Mouse (Mus musculus) left cerebral cortex, adult 2 months (tissue): Measurements from ENCODE around the gene Npat. TPM values are rescaled to one million over a fixed set of nuclear protein-coding genes. Genes with fewer than 3 reads are reported as not detected.

Source experiments
- DNase-seq, 2 experiments: peaks; one replicate each; pipeline ENCODE4 v3.0.0; 2021 to 2022; ENCODE audit warnings: low spot score in 2 of 2, mixed read lengths in 1 of 2; ENCODE audit errors: extremely low spot score in 1 of 2
- H3K27ac ChIP-seq: fragments of 200-600 bp; 2 replicates; pipeline ENCODE4 v1.8.1; 2022
- H3K4me3 ChIP-seq: fragments of 200-600 bp; 2 replicates; pipeline ENCODE4 v1.8.1; 2022
- CTCF ChIP-seq: fragments of 200-600 bp; IDR thresholded peaks from 2 replicates; pipeline ENCODE4 v1.8.1; 2022; ENCODE audit warnings: antibody characterized with exemption, mild to moderate bottlenecking, moderate library complexity
- intact Hi-C: fragments of 180-260 bp; cut with DNase I; formaldehyde crosslinking; loops from one replicate; pipeline ENCODE4 v1.15.1; 2025
- total RNA-seq, 2 experiments: library from RNA; stranded (reverse); gene quantifications; 2 replicates each; pipeline ENCODE4 v1.2.3; 2021

The Npat gene
- total RNA-seq, 2 experiments from 2014 or later = 17.8 to 20.0 TPM

DNA sequence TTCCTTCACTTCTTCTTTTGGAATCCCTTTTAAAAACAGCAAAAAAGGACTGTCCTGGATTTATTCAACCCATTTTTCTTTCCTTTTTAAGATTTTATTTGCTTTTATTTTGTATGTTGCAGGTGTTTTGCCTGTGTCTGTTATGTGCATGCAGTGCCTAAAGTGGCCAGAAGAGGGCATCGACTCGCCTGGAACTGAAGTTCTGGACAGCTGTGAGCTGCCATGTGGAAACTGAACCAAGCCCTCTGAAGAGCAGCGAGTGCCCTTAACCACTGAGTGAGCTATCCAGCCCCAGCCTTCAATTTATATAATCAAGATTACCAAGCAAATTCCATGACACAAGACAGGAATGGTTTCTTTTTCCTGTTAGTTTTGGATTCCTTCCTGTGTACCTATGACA is 57.9 kb downstream of the Npat start:
- no peak overlapping the region for H3K4me3 ChIP-seq
- intact Hi-C loops = no loop called here
- peak; percentile 80 for TF ChIP-seq CTCF
- no peak overlapping the region for H3K27ac ChIP-seq
- DNase-seq = peak in 1 of 2 experiments; percentile 46

DNA sequence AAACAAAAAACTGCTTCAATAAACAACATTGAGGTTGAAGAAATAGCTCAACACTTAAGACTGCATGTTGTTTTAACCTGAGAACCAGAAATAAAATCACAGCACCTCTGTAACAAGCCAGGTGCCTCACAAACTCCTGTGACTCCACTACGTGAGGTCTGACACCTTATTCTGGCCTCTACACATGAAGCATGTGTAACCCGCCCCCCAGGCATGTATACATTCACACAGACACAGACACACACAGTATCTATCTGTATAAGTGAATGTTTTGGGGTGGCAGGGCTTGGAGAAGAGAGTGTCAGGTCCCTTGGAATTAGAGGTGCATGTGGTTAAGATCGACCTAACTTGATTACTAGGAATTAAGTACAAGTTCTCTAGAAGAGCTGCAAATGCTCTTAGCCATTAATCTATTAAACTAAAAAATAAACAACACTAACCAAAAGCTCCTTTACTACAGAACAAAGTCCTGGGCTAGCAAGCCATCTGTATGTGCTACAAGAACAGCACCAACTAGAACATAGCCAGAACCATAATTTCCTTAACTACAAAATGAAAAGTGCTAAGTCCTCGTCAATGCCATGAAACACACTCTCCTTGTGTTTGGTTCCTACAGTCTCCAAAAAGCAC is 60.2 kb downstream of the Npat start:
- intact Hi-C loops = no loop called here
- H3K4me3 ChIP-seq = no peak overlapping the region
- no peak for DNase-seq
- no peak overlapping the region for H3K27ac ChIP-seq
- no peak for TF ChIP-seq CTCF

GRCm38 (mm10) chr9:53598631-53599030 is 61.8 kb downstream of the Npat start:
- no peak overlapping the region for H3K27ac ChIP-seq
- intact Hi-C loops = no loop called here
- no peak overlapping the region for H3K4me3 ChIP-seq
- no peak for TF ChIP-seq CTCF
- no peak for DNase-seq

- no peak for TF ChIP-seq CTCF
- H3K27ac ChIP-seq = no peak overlapping the region
- no peak overlapping the region for H3K4me3 ChIP-seq
- no peak for DNase-seq
- intact Hi-C loops = no loop called here
Observed at GRCm38 (mm10) chr9:53601541-53601940, 64.7 kb downstream of the Npat start.

DNA sequence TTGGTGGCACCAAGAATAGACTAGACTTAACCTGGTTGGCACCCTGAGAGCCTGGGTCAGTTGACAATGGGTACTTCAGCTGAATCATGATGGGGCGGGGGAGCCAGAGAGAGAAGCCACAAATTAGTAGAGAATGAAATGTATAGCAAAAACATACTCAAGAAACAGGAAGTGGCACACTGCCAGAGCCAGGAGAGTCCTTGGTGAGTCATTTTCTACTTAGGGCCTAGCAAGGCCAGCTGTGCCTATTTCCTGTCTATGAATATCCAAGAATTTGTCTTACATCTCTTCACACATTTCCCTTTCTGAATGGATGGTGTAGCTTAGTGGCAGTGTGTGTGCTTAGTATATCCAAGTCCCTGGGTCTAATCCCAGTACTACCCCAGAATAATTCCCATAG is 66.5 kb downstream of the Npat start:
- no peak for TF ChIP-seq CTCF
- H3K27ac ChIP-seq = no peak overlapping the region
- H3K4me3 ChIP-seq = no peak overlapping the region
- intact Hi-C loops = no loop called here
- DNase-seq = no peak

- TF ChIP-seq CTCF = no peak
- no peak overlapping the region for H3K4me3 ChIP-seq
- no peak for DNase-seq
- intact Hi-C loops = no loop called here
- no peak overlapping the region for H3K27ac ChIP-seq
Observed at GRCm38 (mm10) chr9:53603849-53604248, 67.0 kb downstream of the Npat start.

DNA sequence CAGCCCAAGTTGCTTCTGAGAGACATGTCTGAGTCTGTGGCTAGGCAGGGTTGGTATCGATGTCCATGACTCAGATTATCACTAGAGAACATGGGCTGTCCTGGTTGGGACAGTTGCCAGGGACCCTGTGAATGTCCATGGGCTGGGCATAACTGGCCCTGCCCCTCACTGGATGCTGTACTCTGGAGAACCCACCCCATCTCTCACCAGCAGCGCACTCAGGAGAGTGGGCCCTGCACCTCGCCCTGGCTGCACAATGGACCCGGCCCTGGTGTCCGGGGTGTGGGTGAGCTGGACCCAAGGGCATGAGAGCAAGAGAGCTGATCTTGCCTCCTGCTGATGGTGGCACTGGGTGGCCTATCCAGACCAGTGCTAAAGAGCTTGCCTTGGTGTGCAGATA is 68.1 kb downstream of the Npat start:
- DNase-seq = no peak
- Histone ChIP-seq H3K27ac (no peak overlapping the region), H3K4me3 (no peak overlapping the region)
- no peak for TF ChIP-seq CTCF
- intact Hi-C loops = no loop called here

- no peak overlapping the region for H3K27ac ChIP-seq
- no peak overlapping the region for H3K4me3 ChIP-seq
- intact Hi-C loops = no loop called here
- TF ChIP-seq CTCF = no peak
- DNase-seq = no peak
Observed at GRCm38 (mm10) chr9:53607192-53607591, 70.3 kb downstream of the Npat start.

- intact Hi-C loops = no loop called here
Observed at GRCm38 (mm10) chr9:53607816-53608215, 71.0 kb downstream of the Npat start.

DNA sequence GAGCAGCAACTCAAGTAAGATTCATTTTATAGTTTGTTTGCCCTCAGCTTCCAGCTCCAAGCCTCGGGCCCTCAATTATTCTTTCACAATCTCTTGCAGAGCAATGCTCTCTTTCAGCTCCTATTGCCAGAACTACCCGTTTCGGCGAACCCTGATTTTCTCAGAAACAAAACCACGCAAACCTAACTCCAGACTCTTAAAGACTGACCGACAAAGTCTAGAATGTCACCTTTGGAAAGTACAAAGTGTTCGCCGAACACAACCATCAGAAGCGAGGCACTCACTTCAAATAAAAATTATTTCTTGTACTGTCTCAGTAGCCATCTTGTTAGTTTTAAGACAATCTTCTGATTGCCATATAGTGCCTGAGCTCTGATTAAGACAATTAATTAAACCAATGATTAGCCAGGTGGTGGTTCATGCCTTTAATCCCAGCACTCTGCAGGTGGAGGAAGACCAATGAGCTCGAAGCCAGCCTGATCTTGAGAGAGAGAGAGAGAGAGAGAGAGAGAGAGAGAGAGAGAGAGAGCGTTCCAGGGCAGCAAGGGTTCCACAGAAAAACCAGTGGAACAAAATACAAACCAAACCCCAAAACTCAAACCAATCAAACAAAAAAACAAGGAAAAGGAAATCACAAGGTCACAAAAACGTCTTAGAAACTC is 72.6 kb downstream of the Npat start:
- peak overlapping the region; percentile 77 for H3K4me3 ChIP-seq
- H3K27ac ChIP-seq = peak overlapping the region; percentile 96
- no peak for DNase-seq
- intact Hi-C loops = no loop called here
- TF ChIP-seq CTCF = no peak

More at GRCm38 (mm10) chr9:53607816-53608215, 71.0 kb downstream of the Npat start:
- H3K4me3 ChIP-seq = no peak overlapping the region
- no peak for TF ChIP-seq CTCF
- DNase-seq = no peak
- H3K27ac ChIP-seq = no peak overlapping the region

DNA sequence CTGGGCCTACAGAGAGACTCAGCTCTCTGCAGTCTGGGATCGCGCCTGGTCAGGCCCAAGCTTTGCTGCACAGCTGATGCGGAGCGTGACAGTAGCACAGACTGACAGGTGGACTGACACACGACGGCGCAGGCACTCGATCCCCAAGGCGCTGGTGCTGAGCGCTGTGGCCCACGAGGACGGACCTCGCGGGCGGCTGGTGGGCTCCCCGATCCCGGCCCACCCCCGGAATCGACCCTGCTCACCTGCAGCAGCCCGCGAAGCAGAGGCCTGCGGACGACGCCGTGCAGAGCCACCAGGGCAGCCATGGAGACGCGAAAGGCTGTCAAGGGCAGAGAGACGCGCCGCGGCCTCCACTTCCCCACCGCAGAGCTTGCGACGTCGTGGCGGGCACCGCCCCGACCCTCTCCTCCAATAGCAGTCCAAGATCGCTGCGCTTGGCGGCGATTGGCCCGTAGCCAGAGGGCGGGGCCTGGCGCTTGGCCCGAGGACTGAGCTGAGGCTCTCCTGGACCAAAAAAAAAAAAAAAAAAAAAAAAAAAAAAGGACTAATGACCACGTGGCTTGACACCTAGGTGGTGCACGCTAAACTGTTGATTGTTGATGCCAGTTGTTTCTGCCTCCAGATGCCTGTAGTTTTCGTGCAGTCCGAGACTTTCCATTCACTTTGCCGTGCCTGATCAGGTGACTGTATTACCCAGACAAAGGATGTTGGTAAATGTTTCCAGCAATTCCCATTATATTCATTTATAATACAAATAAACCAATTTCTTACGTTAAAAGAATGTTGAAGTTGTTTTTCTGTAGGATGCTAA is 73.3 kb downstream of the Npat start, which contains the start of gene Acat1:
TSS of gene Acat1 (minus strand) at position 415 of the 814 bp plus-strand sequence.
- H3K4me3 ChIP-seq = peak within 1 kb of the TSS; percentile 77
- TF ChIP-seq CTCF = no peak
- intact Hi-C loops = no loop called here
- peak within 1 kb of the TSS; percentile 96 for H3K27ac ChIP-seq
- DNase-seq = peak; percentile 91 to 95

GRCm38 (mm10) chr9:53614286-53614685 is 77.4 kb downstream of the Npat start:
- Histone ChIP-seq H3K27ac (no peak overlapping the region), H3K4me3 (no peak overlapping the region)
- intact Hi-C loops = no loop called here
- DNase-seq = no peak
- TF ChIP-seq CTCF = no peak
